Mouse (Mus musculus): Measurements from ENCODE around the gene Zbtb20. TPM values are rescaled to one million over a fixed set of nuclear protein-coding genes. Genes with fewer than 3 reads are reported as not detected.

Gene Zbtb20
- total and polyA plus RNA-seq, 3 experiments, result 1.8 to 18.1 (median 6.6) TPM

- ATAC-seq (ENCODE audit: extremely low read depth, insufficient number of reproducible peaks, low FRiP score, poor library complexity, severe bottlenecking) (no peak), DNase-seq (ENCODE audit: low spot score) (no peak)
- no peaks in the 10 kb centered on the region for H3K9me3 ChIP-seq (replicated peaks)
- no peaks in the 10 kb centered on the region for H3K4me1 ChIP-seq (ENCODE audit: insufficient read depth, low read depth, low read length)
- H3K4me3 ChIP-seq (ENCODE audit: low read depth, low read length), result no peak overlapping the region
- no peaks in the 10 kb centered on the region for H3K36me3 ChIP-seq (replicated peaks)
- H3K27me3 ChIP-seq (ENCODE audit: insufficient read depth, low read length), result no peaks in the 10 kb centered on the region
- no peak for TF ChIP-seq POLR2AphosphoS5 (IDR thresholded peaks at IDR 0.05; ENCODE audit: insufficient replicate concordance, low read depth, low read length)
Measured at GRCm38 (mm10) chr16:43687968-43688367, 812.3 kb downstream of the Zbtb20 start.

GRCm38 (mm10) chr16:43690211-43690690 is 814.6 kb downstream of the Zbtb20 start:
- no peak for DNase-seq (ENCODE audit: low spot score)
- no peak overlapping the region for H3K4me3 ChIP-seq (ENCODE audit: low read depth, low read length)
- no peaks in the 10 kb centered on the region for H3K9me3 ChIP-seq (replicated peaks)
- no peak for ATAC-seq (ENCODE audit: extremely low read depth, insufficient number of reproducible peaks, low FRiP score, poor library complexity, severe bottlenecking)
- TF ChIP-seq GATA2 (IDR thresholded peaks at IDR 0.05; ENCODE audit: borderline replicate concordance, low read depth, low read length), result no peak
- TF ChIP-seq POLR2AphosphoS5 (IDR thresholded peaks at IDR 0.05; ENCODE audit: insufficient replicate concordance, low read depth, low read length), result no peak
- no peak for TF ChIP-seq TAL1 (conservative IDR thresholded peaks at IDR 0.05; ENCODE audit: low read depth, low read length)
- no peak for TF ChIP-seq GATA1 (IDR thresholded peaks at IDR 0.05; ENCODE audit: borderline replicate concordance, low read length)
- no peak for TF ChIP-seq CTCF (IDR thresholded peaks at IDR 0.05; ENCODE audit: low read depth, low read length)
- no peaks in the 10 kb centered on the region for H3K4me1 ChIP-seq (ENCODE audit: insufficient read depth, low read depth, low read length)
- H3K36me3 ChIP-seq (replicated peaks), result no peaks in the 10 kb centered on the region
- H3K27me3 ChIP-seq (ENCODE audit: insufficient read depth, low read length), result no peaks in the 10 kb centered on the region

- no peak for TF ChIP-seq GATA2 (IDR thresholded peaks at IDR 0.05; ENCODE audit: borderline replicate concordance, low read depth, low read length)
- TF ChIP-seq TAL1 (conservative IDR thresholded peaks at IDR 0.05; ENCODE audit: low read depth, low read length), result no peak
- TF ChIP-seq POLR2AphosphoS5 (IDR thresholded peaks at IDR 0.05; ENCODE audit: insufficient replicate concordance, low read depth, low read length), result no peak
- TF ChIP-seq GATA1 (IDR thresholded peaks at IDR 0.05; ENCODE audit: borderline replicate concordance, low read length), result no peak
- TF ChIP-seq CTCF (IDR thresholded peaks at IDR 0.05; ENCODE audit: low read depth, low read length), result no peak
- ATAC-seq (ENCODE audit: extremely low read depth, insufficient number of reproducible peaks, low FRiP score, poor library complexity, severe bottlenecking) (no peak), DNase-seq (ENCODE audit: low spot score) (no peak)
- Histone ChIP-seq H3K4me3 (ENCODE audit: low read depth, low read length) (no peak overlapping the region), H3K9me3 (replicated peaks) (no peaks in the 10 kb centered on the region), H3K4me1 (ENCODE audit: insufficient read depth, low read depth, low read length) (no peaks in the 10 kb centered on the region), H3K36me3 (replicated peaks) (no peaks in the 10 kb centered on the region), H3K27me3 (ENCODE audit: insufficient read depth, low read length) (no peaks in the 10 kb centered on the region)
Measured at GRCm38 (mm10) chr16:43690912-43691311, 815.2 kb downstream of the Zbtb20 start.

- no peak for TF ChIP-seq POLR2AphosphoS5 (IDR thresholded peaks at IDR 0.05; ENCODE audit: insufficient replicate concordance, low read depth, low read length)
- no peak for TF ChIP-seq GATA2 (IDR thresholded peaks at IDR 0.05; ENCODE audit: borderline replicate concordance, low read depth, low read length)
- no peak for TF ChIP-seq TAL1 (conservative IDR thresholded peaks at IDR 0.05; ENCODE audit: low read depth, low read length)
- TF ChIP-seq CTCF (IDR thresholded peaks at IDR 0.05; ENCODE audit: low read depth, low read length), result no peak
- no peak for TF ChIP-seq GATA1 (IDR thresholded peaks at IDR 0.05; ENCODE audit: borderline replicate concordance, low read length)
Measured at GRCm38 (mm10) chr16:43691741-43692140, 816.1 kb downstream of the Zbtb20 start.

More at GRCm38 (mm10) chr16:43691741-43692140, 816.1 kb downstream of the Zbtb20 start:
- DNase-seq (ENCODE audit: low spot score) (no peak), ATAC-seq (ENCODE audit: extremely low read depth, insufficient number of reproducible peaks, low FRiP score, poor library complexity, severe bottlenecking) (no peak)
- H3K4me3 ChIP-seq (ENCODE audit: low read depth, low read length), result no peak overlapping the region
- H3K27me3 ChIP-seq (ENCODE audit: insufficient read depth, low read length), result no peaks in the 10 kb centered on the region
- H3K36me3 ChIP-seq (replicated peaks), result no peaks in the 10 kb centered on the region
- H3K9me3 ChIP-seq (replicated peaks), result no peaks in the 10 kb centered on the region
- no peaks in the 10 kb centered on the region for H3K4me1 ChIP-seq (ENCODE audit: insufficient read depth, low read depth, low read length)

All from G1E (cell line).